Mouse (Mus musculus): ENCODE data around the gene Palm2.

DNA sequence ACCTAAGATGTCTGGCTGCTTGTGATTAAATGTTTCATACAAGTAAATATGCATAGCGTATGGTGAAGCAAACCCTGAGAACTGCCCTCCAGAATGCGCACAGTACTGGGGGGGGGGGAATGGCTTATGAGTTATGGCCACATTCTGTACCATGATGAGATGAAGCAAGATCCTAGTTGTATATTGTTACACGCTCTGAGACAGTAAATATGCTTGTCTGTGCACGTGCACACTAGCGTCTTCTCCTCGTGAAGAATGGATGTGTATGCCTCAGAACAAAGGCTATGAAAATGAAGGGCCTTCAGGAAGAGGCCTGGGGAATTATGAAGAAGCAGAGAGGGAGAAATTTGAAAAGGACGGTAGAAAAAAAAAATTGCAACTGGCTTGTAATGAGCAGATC, 48.4 kb downstream of the Palm2 start:
- no peak for TF ChIP-seq CHD2 (IDR thresholded peaks at IDR 0.05; ENCODE audit: low read depth, low read length)
- no peak for TF ChIP-seq HCFC1 (IDR thresholded peaks at IDR 0.05; ENCODE audit: borderline replicate concordance, insufficient read depth, low read length)
- TF ChIP-seq ZNF384 (IDR thresholded peaks at IDR 0.05; ENCODE audit: low read depth, low read length): no peak
- TF ChIP-seq ZC3H11A (IDR thresholded peaks at IDR 0.05; ENCODE audit: borderline replicate concordance, low read depth, low read length): no peak
- TF ChIP-seq MAFK (IDR thresholded peaks at IDR 0.05; ENCODE audit: insufficient read depth, low read depth, low read length): no peak
